ENCODE assay signal across 14 mouse cellular contexts in genomic region chr11:109539290-109539689, GRCm38 (mm10).
DNase-seq lines count a peak whose midpoint lies in the region; ATAC-seq and TF ChIP-seq lines count a peak whose summit lies in the region.
"Had no signal": no experiment of that assay in that cellular context is flagged by ENCODE, and none has a peak within 500 bp of the region (broad histone marks: within the 10 kb centered on the region; RNA-seq: fewer than 3 reads in every experiment).

No protein-coding gene starts in this region.

- 0 out of 2 replicates have a peak, but pooled peaks have one; percentile 29 for ATAC-seq in forebrain, postnatal 0 days
- ATAC-seq in forebrain, embryonic 15.5 days (replicated peaks) = no peak
- ATAC-seq in midbrain, embryonic 16.5 days = no peak
- 0 out of 2 replicates have a peak, but pooled peaks have one; percentile 41 for ATAC-seq in embryonic facial prominence, embryonic 12.5 days (ENCODE audit: insufficient number of reproducible peaks, insufficient read depth, low FRiP score, low TSS enrichment)
- ATAC-seq in midbrain, embryonic 14.5 days (ENCODE audit: low FRiP score, low TSS enrichment) = no peak
- no peak for ATAC-seq in liver, embryonic 11.5 days (replicated peaks; ENCODE audit: low FRiP score)

- no peak overlapping the region for H3K4me2 ChIP-seq in forebrain, postnatal 0 days (ENCODE audit: low read depth)
- no peak overlapping the region for H3K4me2 ChIP-seq in forebrain, embryonic 15.5 days (replicated peaks)
- no peak overlapping the region for H3K4me2 ChIP-seq in midbrain, embryonic 16.5 days (ENCODE audit: low read length)
- H3K4me2 ChIP-seq in embryonic facial prominence, embryonic 12.5 days (replicated peaks) = no peak overlapping the region
- no peak overlapping the region for H3K4me2 ChIP-seq in midbrain, embryonic 14.5 days (ENCODE audit: low read length)
- no peak overlapping the region for H3K4me2 ChIP-seq in liver, embryonic 11.5 days
- H3K4me2 ChIP-seq: heart, embryonic 11.5 days; liver, embryonic 15.5 days had no signal

- no peak for DNase-seq in forebrain, postnatal 0 days
- no peak for DNase-seq in midbrain, embryonic 10.5 days (ENCODE audit: low spot score)
- DNase-seq in midbrain, embryonic 14.5 days = peak; percentile 44
- no peak for DNase-seq in liver, embryonic 11.5 days (ENCODE audit: low spot score)
- DNase-seq in frontal cortex, postnatal 10 days (ENCODE audit: low spot score in 2 of 2) = no peak
- DNase-seq: cerebellum, adult 9-10 months; gastrocnemius, adult 2 months; kidney, adult 2 months; thymus, postnatal 4 days had no signal

- H3K4me3 ChIP-seq in forebrain, postnatal 0 days (ENCODE audit: low read depth, low read length) = no peak overlapping the region
- no peak overlapping the region for H3K4me3 ChIP-seq in forebrain, embryonic 15.5 days
- no peak overlapping the region for H3K4me3 ChIP-seq in midbrain, embryonic 10.5 days
- H3K4me3 ChIP-seq in midbrain, embryonic 16.5 days (ENCODE audit: low read depth, low read length) = no peak overlapping the region
- no peak overlapping the region for H3K4me3 ChIP-seq in embryonic facial prominence, embryonic 12.5 days
- no peak overlapping the region for H3K4me3 ChIP-seq in midbrain, embryonic 14.5 days (replicated peaks; ENCODE audit: low read depth, low read length)
- no peak overlapping the region for H3K4me3 ChIP-seq in liver, embryonic 11.5 days (ENCODE audit: low read depth, low read length)
- H3K4me3 ChIP-seq: gastrocnemius, adult 2 months; liver, embryonic 15.5 days had no signal

- TF ChIP-seq CTCF in forebrain, postnatal 0 days (IDR thresholded peaks at IDR 0.05; ENCODE audit: low read depth) = no peak

- no peaks in the 10 kb centered on the region for H3K36me3 ChIP-seq in forebrain, postnatal 0 days (ENCODE audit: insufficient read depth)
- H3K36me3 ChIP-seq in forebrain, embryonic 15.5 days = no peaks in the 10 kb centered on the region
- H3K36me3 ChIP-seq in midbrain, embryonic 10.5 days = no peaks in the 10 kb centered on the region
- no peaks in the 10 kb centered on the region for H3K36me3 ChIP-seq in midbrain, embryonic 16.5 days (ENCODE audit: control insufficient read depth, insufficient read depth, low read length)
- H3K36me3 ChIP-seq in embryonic facial prominence, embryonic 12.5 days = no peaks in the 10 kb centered on the region
- H3K36me3 ChIP-seq in midbrain, embryonic 14.5 days (ENCODE audit: control insufficient read depth, insufficient read depth, low read length) = no peaks in the 10 kb centered on the region
- H3K36me3 ChIP-seq in liver, embryonic 11.5 days (ENCODE audit: control insufficient read depth, insufficient read depth, low read length) = no peaks in the 10 kb centered on the region
- H3K36me3 ChIP-seq: liver, embryonic 15.5 days had no signal

- 44% methylated on average over 6 of the region's 6 CpGs for WGBS in forebrain, postnatal 0 days
- WGBS in forebrain, embryonic 15.5 days = 47% methylated on average over 6 of the region's 6 CpGs
- WGBS in midbrain, embryonic 10.5 days = 58% methylated on average over 6 of the region's 6 CpGs
- 39% methylated on average over 6 of the region's 6 CpGs for WGBS in midbrain, embryonic 16.5 days
- WGBS in embryonic facial prominence, embryonic 12.5 days = 52% methylated on average over 6 of the region's 6 CpGs
- 51% methylated on average over 6 of the region's 6 CpGs for WGBS in midbrain, embryonic 14.5 days
- WGBS in liver, embryonic 11.5 days = 58% methylated on average over 6 of the region's 6 CpGs

- H3K9me3 ChIP-seq in forebrain, postnatal 0 days (ENCODE audit: low read length) = no peaks in the 10 kb centered on the region
- H3K9me3 ChIP-seq in forebrain, embryonic 15.5 days = no peaks in the 10 kb centered on the region
- no peaks in the 10 kb centered on the region for H3K9me3 ChIP-seq in midbrain, embryonic 10.5 days (replicated peaks)
- no peaks in the 10 kb centered on the region for H3K9me3 ChIP-seq in midbrain, embryonic 16.5 days (replicated peaks; ENCODE audit: control insufficient read depth, low read length, poor library complexity, severe bottlenecking)
- H3K9me3 ChIP-seq in embryonic facial prominence, embryonic 12.5 days = no peaks in the 10 kb centered on the region
- H3K9me3 ChIP-seq in midbrain, embryonic 14.5 days (ENCODE audit: control insufficient read depth, low read length) = no peaks in the 10 kb centered on the region
- H3K9me3 ChIP-seq in liver, embryonic 11.5 days (ENCODE audit: control insufficient read depth, low read length) = no peaks in the 10 kb centered on the region
- H3K9me3 ChIP-seq: liver, embryonic 15.5 days had no signal

- no peaks in the 10 kb centered on the region for H3K27me3 ChIP-seq in forebrain, postnatal 0 days (ENCODE audit: insufficient read depth, low read length)
- H3K27me3 ChIP-seq in forebrain, embryonic 15.5 days = no peaks in the 10 kb centered on the region
- H3K27me3 ChIP-seq in midbrain, embryonic 10.5 days (ENCODE audit: low read depth, poor library complexity, severe bottlenecking) = no peaks in the 10 kb centered on the region
- no peaks in the 10 kb centered on the region for H3K27me3 ChIP-seq in midbrain, embryonic 16.5 days (ENCODE audit: control insufficient read depth, insufficient read depth, low read depth, low read length)
- no peaks in the 10 kb centered on the region; the same call in 1 of the 2 replicates for H3K27me3 ChIP-seq in embryonic facial prominence, embryonic 12.5 days
- no peaks in the 10 kb centered on the region for H3K27me3 ChIP-seq in midbrain, embryonic 14.5 days (ENCODE audit: control insufficient read depth, insufficient read depth, low read length)
- no peaks in the 10 kb centered on the region for H3K27me3 ChIP-seq in liver, embryonic 11.5 days (replicated peaks; ENCODE audit: control insufficient read depth, insufficient read depth, low read length)
- H3K27me3 ChIP-seq: liver, embryonic 15.5 days had no signal

- no peak overlapping the region for H3K9ac ChIP-seq in forebrain, postnatal 0 days
- H3K9ac ChIP-seq in forebrain, embryonic 15.5 days (replicated peaks) = no peak overlapping the region
- no peak overlapping the region for H3K9ac ChIP-seq in midbrain, embryonic 16.5 days (ENCODE audit: low read depth, low read length)
- H3K9ac ChIP-seq in embryonic facial prominence, embryonic 12.5 days = no peak overlapping the region
- no peak overlapping the region for H3K9ac ChIP-seq in midbrain, embryonic 14.5 days (replicated peaks; ENCODE audit: low read length)
- no peak overlapping the region for H3K9ac ChIP-seq in liver, embryonic 11.5 days (ENCODE audit: low read depth, low read length)
- H3K9ac ChIP-seq: liver, embryonic 15.5 days had no signal

- H3K27ac ChIP-seq in forebrain, postnatal 0 days (ENCODE audit: low read depth, low read length) = no peak overlapping the region
- H3K27ac ChIP-seq in forebrain, embryonic 15.5 days (replicated peaks) = no peak overlapping the region
- H3K27ac ChIP-seq in midbrain, embryonic 10.5 days (replicated peaks) = peak overlapping the region; percentile 52; the same call in 1 of the 2 replicates
- no peak overlapping the region for H3K27ac ChIP-seq in midbrain, embryonic 16.5 days (ENCODE audit: low read length)
- H3K27ac ChIP-seq in embryonic facial prominence, embryonic 12.5 days = no peak overlapping the region
- no peak overlapping the region for H3K27ac ChIP-seq in midbrain, embryonic 14.5 days (replicated peaks; ENCODE audit: low read depth, low read length)
- no peak overlapping the region for H3K27ac ChIP-seq in liver, embryonic 11.5 days (ENCODE audit: low read depth, low read length)
- H3K27ac ChIP-seq: gastrocnemius, adult 2 months had no signal

- no peaks in the 10 kb centered on the region; the same call in 1 of the 2 replicates for H3K4me1 ChIP-seq in forebrain, postnatal 0 days (ENCODE audit: insufficient read depth)
- H3K4me1 ChIP-seq in forebrain, embryonic 15.5 days = peaks cover 8% of the 10 kb centered on the region
- H3K4me1 ChIP-seq in midbrain, embryonic 10.5 days = peaks cover 9% of the 10 kb centered on the region
- no peaks in the 10 kb centered on the region; the same call in 1 of the 2 replicates for H3K4me1 ChIP-seq in midbrain, embryonic 16.5 days (ENCODE audit: control insufficient read depth, insufficient read depth, low read length)
- 0 out of 2 replicates have a peak, but pooled peaks cover 10% of the 10 kb centered on the region for H3K4me1 ChIP-seq in embryonic facial prominence, embryonic 12.5 days
- H3K4me1 ChIP-seq in midbrain, embryonic 14.5 days (ENCODE audit: control insufficient read depth, insufficient read depth, low read length) = no peaks in the 10 kb centered on the region
- H3K4me1 ChIP-seq in liver, embryonic 11.5 days (replicated peaks; ENCODE audit: control insufficient read depth, insufficient read depth, low read length) = peaks cover 13% of the 10 kb centered on the region

Comparison
In these comparisons a context has a peak if more than half of its experiments do, and no peak if none do; other contexts are left out.
1. ATAC-seq: peak in forebrain, postnatal 0 days (single experiment) and embryonic facial prominence, embryonic 12.5 days (single experiment); none in forebrain, embryonic 15.5 days (single experiment), midbrain, embryonic 16.5 days (single experiment), midbrain, embryonic 14.5 days (single experiment) and liver, embryonic 11.5 days (single experiment).